Mouse (Mus musculus) kidney, adult 2 months (tissue): ENCODE results near the gene Metrnl.

ENCODE experiments used
- CTCF ChIP-seq: fragments of 200-500 bp; conservative IDR thresholded peaks from 2 replicates; pipeline ENCODE4 v1.5.1; 2011; ENCODE audit warnings: low read depth, mild to moderate bottlenecking, control low read depth, low read length, moderate library complexity, mixed read lengths; ENCODE audit not compliant: insufficient read depth, insufficient read length
- POLR2A ChIP-seq: fragments of 200-500 bp; IDR thresholded peaks from one replicate; pipeline ENCODE4 v1.6.1; 2011; ENCODE audit warnings: low read depth, low read length, control low read depth

DNA sequence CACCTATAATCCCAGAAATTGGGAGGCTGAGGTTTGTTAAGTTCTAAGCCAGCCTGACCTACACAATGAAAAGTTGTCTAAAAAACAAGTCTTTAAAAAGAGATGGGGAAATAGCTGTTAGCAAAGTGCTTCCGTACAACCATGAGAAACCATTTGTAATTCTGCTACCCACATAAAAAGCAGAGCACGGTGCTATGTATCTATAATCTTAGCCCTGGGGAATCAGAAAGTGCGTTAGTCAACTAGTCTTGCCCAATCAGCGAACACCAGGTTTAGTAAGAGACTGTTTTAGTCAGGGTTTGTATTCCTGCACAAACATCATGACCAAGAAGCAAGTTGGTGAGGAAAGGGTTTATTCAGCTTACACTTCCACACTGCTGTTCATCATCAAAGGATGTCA lies 33.8 kb upstream of the Metrnl start:
- TF ChIP-seq CTCF (no peak), POLR2A (no peak)
